Mouse (Mus musculus) erythroblast, embryonic 14.5 days (primary cell): ENCODE measurements around the gene Clec2g.

Experiments
- GATA1 ChIP-seq: IDR thresholded peaks from 2 replicates; pipeline ENCODE4 v1.6.1; 2012; ENCODE audit warnings: low read length, inconsistent platforms, mixed read lengths
- TAL1 ChIP-seq: IDR thresholded peaks from 3 replicates; pipeline ENCODE4 v1.6.1; 2012; ENCODE audit warnings: low read length, inconsistent platforms, mixed read lengths

DNA sequence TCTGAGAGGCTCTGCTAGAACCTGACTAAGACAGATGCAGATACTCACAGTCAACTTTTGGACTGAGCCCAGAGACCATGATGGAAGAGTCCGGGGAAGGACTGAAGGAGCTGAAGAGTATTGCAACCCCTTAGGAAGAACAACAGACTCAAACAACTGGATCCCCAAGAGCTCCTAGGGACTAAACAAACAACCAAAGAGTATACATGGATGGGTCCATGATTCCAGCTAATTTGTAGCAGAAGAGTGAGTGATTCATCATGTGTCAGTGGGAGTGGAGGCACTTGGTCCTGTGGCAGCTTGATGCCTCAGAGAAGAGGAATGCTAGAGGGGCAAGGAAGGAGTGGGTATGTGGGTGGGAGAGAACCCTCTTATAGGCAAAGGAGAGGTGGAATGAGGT, 35.6 kb downstream of the Clec2g start:
- no peak for TF ChIP-seq GATA1
- TF ChIP-seq TAL1, result no peak
